In the genomic region with DNA sequence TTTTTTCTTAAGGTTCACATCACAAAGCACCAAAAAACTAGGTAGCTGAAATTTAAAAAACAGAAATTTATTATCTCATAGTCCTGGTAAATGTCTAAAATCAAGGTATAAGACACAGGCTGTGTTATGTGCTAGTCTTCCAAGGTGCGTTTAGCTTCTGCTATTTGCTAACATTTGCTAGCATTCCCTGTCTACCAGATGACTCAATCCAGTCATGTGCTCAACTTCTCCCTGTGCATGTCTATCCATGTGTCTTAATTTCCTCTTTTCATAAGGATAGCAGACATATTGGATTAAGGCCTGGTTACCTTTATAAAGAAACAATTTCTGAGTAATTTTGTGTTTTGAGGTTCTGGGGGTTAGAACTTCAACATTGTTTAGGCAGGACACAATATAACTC, we compare ENCODE assay signal across 23 mouse cellular contexts.
DNase-seq lines count a peak whose midpoint lies in the region; ATAC-seq and TF ChIP-seq lines count a peak whose summit lies in the region.
"Had no signal": no experiment of that assay in that cellular context is flagged by ENCODE, and none has a peak within 500 bp of the region (broad histone marks: within the 10 kb centered on the region; RNA-seq: fewer than 3 reads in every experiment).

No protein-coding gene starts in this region.

- H3K4me3 ChIP-seq in midbrain, embryonic 11.5 days (ENCODE audit: low read depth, low read length), result no peak overlapping the region
- H3K4me3 ChIP-seq in midbrain, postnatal 0 days (ENCODE audit: low read depth, low read length), result no peak overlapping the region
- H3K4me3 ChIP-seq: embryonic facial prominence, embryonic 13.5 days; embryonic facial prominence, embryonic 15.5 days; erythroblast, embryonic 14.5 days; forebrain, embryonic 10.5 days; forebrain, embryonic 12.5 days had no signal

- no peak overlapping the region for H3K27ac ChIP-seq in midbrain, embryonic 11.5 days (ENCODE audit: low read depth, low read length)
- H3K27ac ChIP-seq in midbrain, postnatal 0 days (ENCODE audit: low read depth, low read length), result no peak overlapping the region
- H3K27ac ChIP-seq: embryonic facial prominence, embryonic 13.5 days; embryonic facial prominence, embryonic 15.5 days; forebrain, embryonic 10.5 days; forebrain, embryonic 12.5 days had no signal

- no peak overlapping the region for H3K9ac ChIP-seq in midbrain, embryonic 11.5 days (ENCODE audit: low read length)
- no peak overlapping the region for H3K9ac ChIP-seq in midbrain, postnatal 0 days (replicated peaks; ENCODE audit: low read length, poor library complexity, severe bottlenecking)
- H3K9ac ChIP-seq: embryonic facial prominence, embryonic 13.5 days; embryonic facial prominence, embryonic 15.5 days; forebrain, embryonic 12.5 days had no signal

- no peaks in the 10 kb centered on the region for H3K36me3 ChIP-seq in midbrain, embryonic 11.5 days (ENCODE audit: control insufficient read depth, insufficient read depth, low read length)
- H3K36me3 ChIP-seq in midbrain, postnatal 0 days (ENCODE audit: insufficient read depth, low read length), result no peaks in the 10 kb centered on the region
- H3K36me3 ChIP-seq: embryonic facial prominence, embryonic 13.5 days; embryonic facial prominence, embryonic 15.5 days; forebrain, embryonic 10.5 days; forebrain, embryonic 12.5 days had no signal

- intact Hi-C loops in left cerebral cortex, postnatal 4 days (cut with DNase I), result no loop called here

- peak; percentile 33 for DNase-seq in midbrain, embryonic 11.5 days (ENCODE audit: low spot score, missing footprints)
- DNase-seq in midbrain, postnatal 0 days (ENCODE audit: low spot score), result no peak
- no peak for DNase-seq in urinary bladder, adult 2 months (ENCODE audit: low spot score)
- DNase-seq in left cerebral cortex, adult 11 months (ENCODE audit: low spot score), result no peak
- DNase-seq in left cerebral cortex, postnatal 4 days, result no peak
- DNase-seq: adrenal gland, adult 2 months; adrenal gland, postnatal 14 days; cerebellum, adult 11-12 months; cerebellum, adult 2 months; cerebellum, adult 9-10 months; cerebellum, postnatal 10 days; cerebellum, postnatal 25 days; embryo, embryonic 11 days had no signal

- 86% methylated on average over 1 of the region's 1 CpGs for WGBS in midbrain, embryonic 11.5 days
- WGBS in midbrain, postnatal 0 days, result 97% methylated on average over 1 of the region's 1 CpGs

- H3K27me3 ChIP-seq in midbrain, embryonic 11.5 days (ENCODE audit: control insufficient read depth, insufficient read depth, low read length), result no peaks in the 10 kb centered on the region
- no peaks in the 10 kb centered on the region for H3K27me3 ChIP-seq in midbrain, postnatal 0 days (ENCODE audit: insufficient read depth, low read length)
- H3K27me3 ChIP-seq: embryonic facial prominence, embryonic 13.5 days; embryonic facial prominence, embryonic 15.5 days; forebrain, embryonic 12.5 days had no signal

- no peak for ATAC-seq in midbrain, embryonic 11.5 days (ENCODE audit: low FRiP score)
- no peak for ATAC-seq in midbrain, postnatal 0 days (ENCODE audit: low FRiP score)
- ATAC-seq in common myeloid progenitor, adult 5-6 weeks (replicated peaks; ENCODE audit: low read depth, poor library complexity, severe bottlenecking), result 0 out of 2 replicates have a peak, but pooled peaks have one; percentile 18
- peak; percentile 78 for ATAC-seq in megakaryocyte, adult 5-6 weeks (ENCODE audit: poor library complexity, severe bottlenecking)
- ATAC-seq in monocyte, adult 5-6 weeks (replicated peaks; ENCODE audit: insufficient number of reproducible peaks, low FRiP score, low TSS enrichment, poor library complexity, severe bottlenecking), result 0 out of 2 replicates have a peak, but pooled peaks have one; percentile 27
- ATAC-seq: forebrain, embryonic 14.5 days; forebrain, embryonic 16.5 days had no signal

- no peaks in the 10 kb centered on the region for H3K9me3 ChIP-seq in midbrain, embryonic 11.5 days (ENCODE audit: control insufficient read depth, low read length)
- H3K9me3 ChIP-seq in midbrain, postnatal 0 days (ENCODE audit: low read length), result no peaks in the 10 kb centered on the region
- H3K9me3 ChIP-seq: embryonic facial prominence, embryonic 13.5 days; embryonic facial prominence, embryonic 15.5 days; forebrain, embryonic 10.5 days; forebrain, embryonic 12.5 days had no signal

- no peak for TF ChIP-seq CTCF in midbrain, postnatal 0 days (IDR thresholded peaks at IDR 0.05)

- H3K4me1 ChIP-seq in midbrain, embryonic 11.5 days (ENCODE audit: control insufficient read depth, insufficient read depth, low read length), result no peaks in the 10 kb centered on the region
- no peaks in the 10 kb centered on the region for H3K4me1 ChIP-seq in midbrain, postnatal 0 days (ENCODE audit: insufficient read depth, low read length)
- H3K4me1 ChIP-seq: embryonic facial prominence, embryonic 13.5 days; embryonic facial prominence, embryonic 15.5 days; forebrain, embryonic 10.5 days; forebrain, embryonic 12.5 days had no signal

- no peak overlapping the region for H3K4me2 ChIP-seq in midbrain, embryonic 11.5 days
- H3K4me2 ChIP-seq in midbrain, postnatal 0 days (ENCODE audit: low read depth, low read length, poor library complexity, severe bottlenecking), result no peak overlapping the region
- H3K4me2 ChIP-seq: embryonic facial prominence, embryonic 13.5 days; embryonic facial prominence, embryonic 15.5 days; forebrain, embryonic 12.5 days had no signal

Comparison
In these comparisons a context has a peak if more than half of its experiments do, and no peak if none do; other contexts are left out.
1. ATAC-seq: peak in common myeloid progenitor, adult 5-6 weeks (single experiment), megakaryocyte, adult 5-6 weeks (single experiment) and monocyte, adult 5-6 weeks (single experiment); none in midbrain, embryonic 11.5 days (single experiment) and midbrain, postnatal 0 days (single experiment).